Mouse (Mus musculus) intestine, embryonic 16.5 days (tissue): ENCODE measurements around the gene Rhot2. TPM values are rescaled to one million over a fixed set of nuclear protein-coding genes. Genes with fewer than 3 reads are reported as not detected.
A peak's percentile ranks its signal among the peaks of the same experiment; 100 is the strongest.
"Not testable (repeated sequence)": the region's sequence is repeated elsewhere in the genome, so short reads cannot be mapped to it uniquely, and the experiment has no call there.

Experiments used
- ATAC-seq: fragments of 200-750 bp; cut with Nextera tagmentation; 2 replicates; pipeline ENCODE4 v1.8.0; 2017; ENCODE audit warnings: moderate TSS enrichment, moderate library complexity
- H3K27ac ChIP-seq: fragments of 300-500 bp; sonication (generic); 2 replicates; pipeline ENCODE4 v1.5.1; 2014; ENCODE audit warnings: mild to moderate bottlenecking, low read length
- H3K27me3 ChIP-seq: fragments of 300-500 bp; sonication (generic); replicated peaks from 2 replicates; pipeline ENCODE4 v1.6.1; 2014; ENCODE audit warnings: low read length, control low read depth, mixed read lengths; ENCODE audit not compliant: control insufficient read depth, insufficient read depth
- H3K36me3 ChIP-seq: fragments of 300-500 bp; sonication (generic); 2 replicates; pipeline ENCODE4 v1.6.1; 2014; ENCODE audit warnings: low read length, control low read depth; ENCODE audit not compliant: control insufficient read depth, insufficient read depth
- H3K4me1 ChIP-seq: fragments of 300-500 bp; sonication (generic); 2 replicates; pipeline ENCODE4 v1.6.1; 2014; ENCODE audit warnings: low read length, control low read depth, mixed read lengths; ENCODE audit not compliant: control insufficient read depth, insufficient read depth
- H3K4me2 ChIP-seq: fragments of 300-500 bp; sonication (generic); 2 replicates; pipeline ENCODE4 v1.6.1; 2014; ENCODE audit warnings: low read depth, low read length, control low read depth
- H3K4me3 ChIP-seq: fragments of 300-500 bp; sonication (generic); 2 replicates; pipeline ENCODE4 v1.5.1; 2014; ENCODE audit warnings: mild to moderate bottlenecking, low read length
- H3K9ac ChIP-seq: fragments of 300-500 bp; sonication (generic); 2 replicates; pipeline ENCODE4 v1.6.1; 2014; ENCODE audit warnings: low read depth, low read length
- H3K9me3 ChIP-seq: fragments of 300-500 bp; sonication (generic); 2 replicates; pipeline ENCODE4 v1.6.1; 2016; ENCODE audit warnings: low read length, control low read depth; ENCODE audit not compliant: control insufficient read depth
- WGBS: fragments of 180-500 bp; shearing (Covaris S2); extraction: QIAGEN DNeasy Blood & Tissue Kit; methylation state at CpG from one replicate; pipeline ENCODE4 v1.1.7; 2014; 5-methylcytosine and 5-hydroxymethylcytosine counted together
- polyA plus RNA-seq: library from polyadenylated mRNA; unstranded; fragments of >200 nt; fragmentation: Nextera tagmentation; extraction: Ambion mirVana; gene quantifications from 2 replicates; pipeline ENCODE4 v1.2.1, GENCODE M21; 2015

Gene Rhot2
- polyA plus RNA-seq, 1 experiment from 2014 or later = 23.2 TPM

DNA sequence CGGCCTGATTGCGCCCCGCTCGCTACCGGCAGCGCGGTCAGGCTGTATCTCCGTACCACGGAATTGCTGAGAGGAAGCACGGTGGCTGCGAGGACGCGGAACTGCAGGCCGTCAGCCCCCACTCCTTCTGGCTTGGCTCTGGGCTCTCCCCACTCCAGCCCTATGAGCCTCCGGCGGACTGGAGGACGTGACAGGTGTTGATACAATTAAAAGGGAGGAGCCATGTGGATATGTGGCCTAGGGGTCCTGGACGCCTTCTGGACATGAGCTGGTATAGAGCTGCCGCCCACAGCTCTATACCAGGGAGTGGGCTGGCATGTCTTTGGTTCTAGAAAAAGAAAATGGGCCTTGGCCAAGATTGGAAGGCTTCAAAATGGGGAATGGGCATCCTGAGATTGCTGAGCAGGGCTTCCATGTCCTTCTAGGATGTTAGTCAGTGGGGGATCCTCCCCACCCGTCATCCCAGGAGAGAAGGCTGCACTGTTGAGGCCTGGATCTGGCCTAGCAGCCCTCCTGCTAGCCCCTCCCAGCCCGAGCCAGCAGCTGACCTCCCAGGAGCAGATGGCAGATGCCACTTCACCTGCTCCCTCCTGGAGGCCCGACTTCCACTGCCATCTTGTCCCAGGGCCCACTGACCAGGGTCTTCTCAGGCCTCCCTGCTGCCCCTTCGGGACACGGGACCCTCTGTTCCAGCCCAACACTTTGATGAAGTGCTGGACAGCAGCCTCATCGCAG, 34.9 kb downstream of the Rhot2 start:
- peak; percentile 19; the same call in 1 of the 2 replicates for ATAC-seq
- no peaks in the 10 kb centered on the region for H3K36me3 ChIP-seq
- WGBS = 13% methylated on average over 25 of the region's 25 CpGs
- H3K9ac ChIP-seq = peak overlapping the region; percentile 64
- peaks cover 11% of the 10 kb centered on the region for H3K4me1 ChIP-seq
- H3K4me2 ChIP-seq = peak overlapping the region; percentile 96
- H3K27me3 ChIP-seq = peaks cover 22% of the 10 kb centered on the region
- no peaks in the 10 kb centered on the region for H3K9me3 ChIP-seq
- H3K27ac ChIP-seq = no peak overlapping the region
- peak overlapping the region; percentile 71 for H3K4me3 ChIP-seq

DNA sequence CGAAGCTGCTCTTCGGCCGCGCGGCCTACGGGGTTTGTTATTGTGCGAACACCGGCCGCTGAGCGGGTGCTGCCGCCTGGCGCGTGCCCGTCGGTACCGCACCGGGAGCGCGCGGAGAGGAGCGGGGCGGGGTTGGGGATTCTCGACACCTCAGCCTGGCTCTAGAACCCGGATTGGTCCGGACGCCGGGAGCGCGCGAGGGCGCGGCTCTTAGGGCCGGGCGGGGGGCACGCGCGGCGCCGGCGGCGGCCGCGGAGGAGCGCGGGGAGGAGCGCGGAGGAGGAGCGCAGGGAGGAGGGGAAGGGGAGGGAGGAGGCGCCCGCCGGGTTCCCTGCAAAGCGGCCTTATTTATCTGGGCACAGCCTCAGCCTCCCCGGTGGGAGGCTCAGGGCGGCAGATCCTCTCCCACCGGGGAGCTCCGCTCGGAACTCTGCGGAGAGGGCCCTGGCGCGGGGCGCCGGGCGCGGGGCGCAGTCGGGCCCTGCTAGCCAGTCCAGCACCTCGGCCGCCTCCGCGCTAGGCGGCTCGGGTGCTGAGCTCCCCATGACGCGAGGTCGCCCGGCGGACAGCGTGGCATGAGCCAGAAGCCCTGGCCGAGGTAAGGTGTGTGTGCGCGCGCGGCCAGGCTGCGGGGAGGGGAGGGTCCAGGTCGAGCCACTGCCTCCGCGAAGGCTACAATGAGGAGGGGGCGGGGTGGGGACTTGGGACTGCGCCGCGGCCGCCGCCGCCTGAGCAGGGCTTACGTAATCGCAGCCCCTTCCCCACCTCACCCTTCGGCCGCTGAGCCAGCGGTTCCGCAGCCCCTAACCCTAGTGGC, 35.7 kb downstream of the Rhot2 start, which contains the start of gene Fbxl16:
Gene Fbxl16, plus strand, starts transcription at position 297 of the 817 bp plus-strand sequence.
- Histone ChIP-seq H3K36me3 (no peaks in the 10 kb centered on the region), H3K4me1 (peaks cover 11% of the 10 kb centered on the region), H3K9ac (peak within 1 kb of the TSS; percentile 64), H3K9me3 (no peaks in the 10 kb centered on the region), H3K4me3 (peak within 1 kb of the TSS; percentile 71), H3K27me3 (peaks cover 22% of the 10 kb centered on the region), H3K27ac (no peak within 1 kb of the TSS; the same call in 1 of the 2 replicates), H3K4me2 (peak within 1 kb of the TSS; percentile 96)
- ATAC-seq = peak; percentile 83
- under 1% methylated on average over 97 of the region's 100 CpGs for WGBS

DNA sequence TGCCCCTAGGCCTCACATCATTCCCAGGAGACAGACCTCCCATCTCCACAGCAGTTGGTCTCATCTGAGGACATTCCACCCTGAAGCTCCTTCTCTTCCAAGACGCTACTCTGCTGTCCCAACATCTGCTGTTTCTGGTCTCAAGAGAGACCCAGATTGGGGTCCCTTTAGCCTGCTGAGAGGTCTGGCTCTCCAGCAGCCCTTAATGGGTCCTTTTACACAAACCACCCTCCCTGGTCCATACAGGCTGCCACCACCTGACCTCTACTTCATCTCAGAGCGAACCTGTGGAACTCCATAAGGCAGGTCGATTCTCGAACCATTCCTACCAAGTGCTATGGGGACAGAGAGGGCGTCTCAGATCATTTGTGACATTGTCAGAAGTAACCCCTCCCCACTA, 36.6 kb downstream of the Rhot2 start:
- Histone ChIP-seq H3K27ac (no peak overlapping the region), H3K36me3 (no peaks in the 10 kb centered on the region), H3K9me3 (no peaks in the 10 kb centered on the region), H3K4me1 (peaks cover 8% of the 10 kb centered on the region), H3K4me2 (no peak overlapping the region), H3K9ac (0 out of 2 replicates have a peak overlapping the region, but pooled peaks have one; percentile 64), H3K27me3 (peaks cover 22% of the 10 kb centered on the region), H3K4me3 (peak overlapping the region; percentile 71; the same call in 1 of the 2 replicates)
- ATAC-seq = no peak
- 44% methylated on average over 5 of the region's 5 CpGs for WGBS

DNA sequence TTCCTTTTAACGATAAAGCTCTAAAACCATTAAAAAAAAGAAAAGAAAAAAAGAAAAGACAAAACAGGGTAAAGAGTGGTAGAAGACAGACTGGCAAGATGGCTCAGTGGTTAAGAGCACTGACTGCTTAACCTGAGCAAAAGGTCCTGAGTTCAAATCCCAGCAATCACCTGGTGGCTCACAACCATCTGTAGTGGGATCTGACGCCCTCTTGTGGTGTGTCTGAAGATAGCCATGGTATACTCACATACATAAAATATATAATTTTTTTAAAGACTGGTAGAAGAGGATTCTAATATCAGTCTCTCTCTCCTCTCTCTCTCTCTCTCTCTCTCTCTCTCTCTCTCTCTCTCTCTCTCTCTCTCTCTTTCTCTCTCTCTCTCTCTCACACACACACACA, 37.2 kb downstream of the Rhot2 start:
- 45% methylated on average over 2 of the region's 2 CpGs for WGBS
- not testable (repeated sequence) for H3K27ac ChIP-seq, H3K4me2 ChIP-seq, H3K4me1 ChIP-seq, H3K9ac ChIP-seq, H3K4me3 ChIP-seq, H3K9me3 ChIP-seq, H3K36me3 ChIP-seq, ATAC-seq
- H3K27me3 ChIP-seq = peaks cover 22% of the 10 kb centered on the region

DNA sequence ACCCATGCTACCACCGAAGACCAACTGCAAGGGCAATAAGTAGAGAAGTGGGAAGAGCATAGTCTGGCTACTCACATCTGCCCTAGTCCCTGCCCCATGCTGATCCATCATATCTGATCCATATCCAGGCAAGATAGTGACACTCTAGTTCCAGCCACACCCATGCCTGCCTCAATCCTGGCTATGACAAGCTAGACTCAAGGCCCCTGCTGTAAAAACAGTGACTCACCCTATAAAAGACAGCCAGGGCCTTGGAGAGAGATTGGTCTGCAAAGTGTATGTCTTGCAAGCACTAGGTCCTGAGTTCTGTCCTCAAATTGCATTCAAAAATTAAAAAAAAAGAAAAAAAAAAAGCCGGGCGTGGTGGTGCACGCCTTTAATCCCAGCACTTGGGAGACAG, 38.1 kb downstream of the Rhot2 start:
- WGBS = 68% methylated on average over 4 of the region's 4 CpGs

DNA sequence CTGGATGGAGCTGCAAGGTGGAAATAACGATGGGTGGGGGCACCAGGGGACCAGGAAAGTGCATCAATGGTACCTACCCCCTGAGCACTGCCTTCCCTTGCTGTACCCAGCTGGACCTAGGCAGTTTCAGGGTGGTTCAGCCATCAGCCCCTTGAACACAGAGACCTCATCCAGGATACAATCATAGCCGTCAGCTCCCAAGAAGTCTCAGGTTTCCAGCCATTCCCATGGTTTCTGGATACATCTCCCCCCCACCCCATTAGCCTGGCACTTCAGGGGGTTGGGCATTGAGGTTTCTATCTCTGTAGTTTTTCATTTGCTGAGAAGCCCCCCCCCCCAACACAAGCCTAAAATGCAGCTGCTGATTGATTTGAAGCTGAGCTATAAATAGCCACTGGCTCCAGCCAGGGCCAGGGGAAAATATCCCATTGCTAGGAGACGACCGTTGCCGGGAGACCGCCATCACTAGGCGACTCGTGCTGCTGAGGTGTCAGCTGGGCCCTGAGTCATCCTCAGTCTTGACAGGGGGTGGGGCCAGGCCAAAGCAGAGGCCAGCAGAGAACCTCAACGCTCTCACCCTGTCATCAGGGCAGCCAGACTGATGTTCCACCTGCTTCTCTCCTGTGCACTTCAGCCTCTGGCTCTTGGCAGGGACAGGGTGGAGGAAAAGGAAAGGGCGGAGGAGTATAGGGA, 41.7 kb downstream of the Rhot2 start:
- Histone ChIP-seq H3K4me3 (no peak overlapping the region), H3K9ac (no peak overlapping the region), H3K4me1 (no peaks in the 10 kb centered on the region), H3K9me3 (no peaks in the 10 kb centered on the region), H3K4me2 (no peak overlapping the region), H3K36me3 (no peaks in the 10 kb centered on the region), H3K27me3 (no peaks in the 10 kb centered on the region), H3K27ac (no peak overlapping the region)
- peak; percentile 45 for ATAC-seq
- 11% methylated on average over 10 of the region's 10 CpGs for WGBS

More for the DNA sequence above, 38.1 kb downstream of the Rhot2 start:
- peaks cover 20% of the 10 kb centered on the region for H3K27me3 ChIP-seq
- no peak overlapping the region for H3K9ac ChIP-seq
- no peak overlapping the region for H3K4me2 ChIP-seq
- no peak overlapping the region for H3K4me3 ChIP-seq
- no peaks in the 10 kb centered on the region for H3K36me3 ChIP-seq
- H3K9me3 ChIP-seq = no peaks in the 10 kb centered on the region
- peak; percentile 59; the same call in 1 of the 2 replicates for ATAC-seq
- no peak overlapping the region for H3K27ac ChIP-seq
- peaks cover 8% of the 10 kb centered on the region for H3K4me1 ChIP-seq

DNA sequence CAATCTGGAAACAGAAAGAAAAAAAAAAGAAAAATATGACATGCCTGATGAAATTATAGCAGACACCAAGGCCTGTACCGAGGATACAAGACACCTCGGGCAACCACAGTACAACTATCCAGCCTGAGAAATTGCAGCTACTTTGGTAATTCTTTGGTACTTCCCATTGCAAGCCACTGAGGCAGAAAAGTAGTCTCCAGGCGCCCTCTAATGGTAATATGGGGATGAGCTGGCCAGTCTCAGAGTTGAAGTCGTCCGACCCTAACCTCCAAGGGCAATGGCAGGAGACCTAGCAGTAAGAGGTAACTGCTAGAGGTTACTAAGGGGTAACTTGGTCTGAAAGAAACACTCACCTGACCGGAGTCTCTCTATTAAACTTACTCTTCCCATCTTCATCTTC, 43.6 kb downstream of the Rhot2 start:
- Histone ChIP-seq H3K36me3 (no peaks in the 10 kb centered on the region), H3K4me1 (peaks cover 10% of the 10 kb centered on the region; the same call in 1 of the 2 replicates), H3K9ac (no peak overlapping the region), H3K27ac (no peak overlapping the region), H3K4me2 (no peak overlapping the region), H3K9me3 (no peaks in the 10 kb centered on the region), H3K27me3 (no peaks in the 10 kb centered on the region), H3K4me3 (no peak overlapping the region)
- ATAC-seq = peak; percentile 32; the same call in 1 of the 2 replicates
- WGBS = 8% methylated on average over 6 of the region's 6 CpGs

DNA sequence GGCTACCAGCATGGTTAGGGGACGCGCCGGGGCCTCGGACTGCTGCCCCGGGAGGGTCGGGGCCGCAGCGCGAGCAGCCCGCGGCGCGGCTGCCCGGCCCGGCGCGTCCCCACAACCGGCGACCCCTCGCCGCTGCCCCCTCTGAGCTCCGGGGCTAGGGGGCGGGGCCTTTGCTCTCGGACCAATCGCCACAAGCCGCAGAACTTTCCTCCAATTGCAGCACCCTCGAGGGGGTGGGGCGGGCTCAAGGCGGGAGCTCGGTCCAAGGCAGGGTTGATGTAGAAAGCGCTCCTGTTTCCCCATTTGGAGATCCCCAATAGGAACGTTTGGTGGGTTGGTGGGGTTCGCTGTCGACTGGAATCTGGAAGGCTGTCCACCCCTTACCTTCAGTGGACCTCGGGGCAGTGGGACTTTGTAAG, 47.7 kb downstream of the Rhot2 start, which contains the start of gene Metrn:
Gene Metrn, minus strand, starts transcription at position 186 of the 419 bp plus-strand sequence.
- H3K36me3 ChIP-seq = 0 out of 2 replicates have a peak, but pooled peaks cover 2% of the 10 kb centered on the region
- H3K9me3 ChIP-seq = no peaks in the 10 kb centered on the region
- peak within 1 kb of the TSS; percentile 83 for H3K4me3 ChIP-seq
- peak within 1 kb of the TSS; percentile 6 for H3K27ac ChIP-seq
- peak; percentile 77 for ATAC-seq
- peaks cover 29% of the 10 kb centered on the region for H3K4me1 ChIP-seq
- under 1% methylated on average over 35 of the region's 35 CpGs for WGBS
- peak within 1 kb of the TSS; percentile 75 for H3K9ac ChIP-seq
- peak within 1 kb of the TSS; percentile 97 for H3K4me2 ChIP-seq
- no peaks in the 10 kb centered on the region for H3K27me3 ChIP-seq
